Comparison of ENCODE assay signal across 23 mouse cellular contexts in the genomic region with DNA sequence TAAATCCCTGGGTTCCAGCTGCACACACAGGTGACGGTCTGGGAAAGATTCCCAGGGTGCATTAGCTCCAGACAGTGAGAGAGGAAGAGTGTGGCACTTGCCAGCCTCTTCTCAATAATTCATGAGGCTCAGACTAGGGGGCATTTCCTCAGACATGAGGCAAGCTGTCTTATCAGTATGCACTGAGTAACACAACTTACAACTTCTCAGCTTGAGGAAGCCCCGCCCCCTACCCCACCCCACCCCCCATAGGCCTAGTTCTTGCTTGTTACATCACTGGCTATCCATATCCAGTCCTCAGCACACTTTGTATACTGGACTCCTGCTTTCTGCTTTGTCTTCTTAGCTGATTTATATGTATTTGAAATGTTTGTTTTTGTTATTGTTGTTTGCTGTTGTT. TPM values are rescaled to one million over a fixed set of nuclear protein-coding genes. Genes with fewer than 3 reads are reported as not detected.
"Had no signal": no experiment of that assay in that cellular context is flagged by ENCODE, and none has a peak within 500 bp of the region (broad histone marks: within the 10 kb centered on the region; RNA-seq: fewer than 3 reads in every experiment).

No protein-coding gene starts in this region.

- H3K36me3 ChIP-seq: limb, embryonic 13.5 days; midbrain, embryonic 12.5 days; midbrain, embryonic 15.5 days; neural tube, embryonic 12.5 days; neural tube, embryonic 15.5 days; stomach, embryonic 15.5 days had no signal

- H3K27ac ChIP-seq: limb, embryonic 10.5 days; limb, embryonic 13.5 days; macrophage; midbrain, embryonic 12.5 days; midbrain, embryonic 15.5 days; neural tube, embryonic 12.5 days; neural tube, embryonic 15.5 days; stomach, embryonic 15.5 days had no signal

- DNase-seq: kidney, adult 18-20 months; kidney, adult 9 months; kidney, postnatal 14 days; kidney, postnatal 4 days; lung, adult 2 months; retina, postnatal 1 day; right cerebral cortex, postnatal 25 days; spleen, adult 18-20 months; thymus, adult 18-20 months; thymus, postnatal 36 days had no signal

- H3K27me3 ChIP-seq: midbrain, embryonic 12.5 days; midbrain, embryonic 15.5 days; neural tube, embryonic 12.5 days; neural tube, embryonic 15.5 days; stomach, embryonic 15.5 days had no signal

- H3K4me2 ChIP-seq: limb, embryonic 13.5 days; midbrain, embryonic 12.5 days; midbrain, embryonic 15.5 days; neural tube, embryonic 12.5 days; neural tube, embryonic 15.5 days; stomach, embryonic 15.5 days had no signal

- ATAC-seq: intestine, embryonic 16.5 days; midbrain, embryonic 15.5 days had no signal

- H3K9ac ChIP-seq: limb, embryonic 13.5 days; midbrain, embryonic 12.5 days; midbrain, embryonic 15.5 days; neural tube, embryonic 12.5 days; neural tube, embryonic 15.5 days; stomach, embryonic 15.5 days had no signal

- H3K4me3 ChIP-seq: limb, embryonic 10.5 days; limb, embryonic 13.5 days; midbrain, embryonic 12.5 days; midbrain, embryonic 15.5 days; neural tube, embryonic 12.5 days; neural tube, embryonic 15.5 days; stomach, embryonic 15.5 days had no signal

- H3K4me1 ChIP-seq: midbrain, embryonic 15.5 days had no signal

- H3K9me3 ChIP-seq: limb, embryonic 10.5 days; limb, embryonic 13.5 days; midbrain, embryonic 12.5 days; midbrain, embryonic 15.5 days; neural tube, embryonic 12.5 days; neural tube, embryonic 15.5 days; stomach, embryonic 15.5 days had no signal

RNA-seq across cellular contexts. Expression of gene Cpne6, which starts 34.6 kb away (rescaled TPM):
- polyA plus RNA-seq: liver, adult 2 months; macrophage had no signal

RNA-seq across cellular contexts. Expression of gene Nrl, which starts 49.1 kb away (rescaled TPM):
- polyA plus RNA-seq: intestine, embryonic 16.5 days; kidney, embryonic 16.5 days; limb, embryonic 10.5 days; limb, embryonic 13.5 days; liver, adult 2 months; lung, adult 2 months; lung, embryonic 16.5 days; macrophage; midbrain, embryonic 12.5 days; stomach, embryonic 15.5 days; urinary bladder, adult 2 months had no signal
